Mouse (Mus musculus): ENCODE measurements at regions not wholly inside any gene's neighbourhood (a gene's known extent, or its start where the extent isn't known, plus 50 kb on each side); places are given as distances from the start of the nearest gene placed in this dataset. TPM values are rescaled to one million over a fixed set of nuclear protein-coding genes. Genes with fewer than 3 reads are reported as not detected.

- no peak overlapping the region for H3K4me3 ChIP-seq (ENCODE audit: low read length)
- H3K36me3 ChIP-seq (ENCODE audit: control insufficient read depth, insufficient read depth, low read length): no peaks in the 10 kb centered on the region
- no peak overlapping the region for H3K9ac ChIP-seq (ENCODE audit: low read depth, low read length)
- no peak overlapping the region for H3K4me2 ChIP-seq (ENCODE audit: low read depth, low read length)
- no peaks in the 10 kb centered on the region for H3K27me3 ChIP-seq (replicated peaks; ENCODE audit: control insufficient read depth, insufficient read depth, low read length)
- no peaks in the 10 kb centered on the region for H3K9me3 ChIP-seq (ENCODE audit: control insufficient read depth, low read length)
- H3K4me1 ChIP-seq (ENCODE audit: control insufficient read depth, insufficient read depth, low read length): peaks cover 21% of the 10 kb centered on the region
- ATAC-seq: peak; percentile 31; the same call in 1 of the 2 replicates
- 40% methylated on average over 11 of the region's 11 CpGs for WGBS
- no peak overlapping the region for H3K27ac ChIP-seq (ENCODE audit: low read length)
Observed at GRCm38 (mm10) chr11:21033823-21034401, 57.2 kb upstream of the Peli1 start.

- no peak for ATAC-seq
- Histone ChIP-seq H3K9ac (ENCODE audit: low read depth, low read length) (no peak overlapping the region), H3K9me3 (ENCODE audit: control insufficient read depth, low read length) (no peaks in the 10 kb centered on the region), H3K4me1 (ENCODE audit: control insufficient read depth, insufficient read depth, low read length) (peaks cover 21% of the 10 kb centered on the region), H3K4me3 (ENCODE audit: low read length) (no peak overlapping the region), H3K36me3 (ENCODE audit: control insufficient read depth, insufficient read depth, low read length) (no peaks in the 10 kb centered on the region), H3K27ac (ENCODE audit: low read length) (no peak overlapping the region), H3K27me3 (replicated peaks; ENCODE audit: control insufficient read depth, insufficient read depth, low read length) (no peaks in the 10 kb centered on the region), H3K4me2 (ENCODE audit: low read depth, low read length) (no peak overlapping the region)
- 54% methylated on average over 7 of the region's 7 CpGs for WGBS
Observed at GRCm38 (mm10) chr11:21036161-21036916, 54.8 kb upstream of the Peli1 start.

GRCm38 (mm10) chr11:21037267-21037906 lies 53.7 kb upstream of the Peli1 start:
- H3K27me3 ChIP-seq (replicated peaks; ENCODE audit: control insufficient read depth, insufficient read depth, low read length): no peaks in the 10 kb centered on the region
- 80% methylated on average over 6 of the region's 6 CpGs for WGBS
- peaks cover 21% of the 10 kb centered on the region for H3K4me1 ChIP-seq (ENCODE audit: control insufficient read depth, insufficient read depth, low read length)
- no peak overlapping the region for H3K27ac ChIP-seq (ENCODE audit: low read length)
- no peaks in the 10 kb centered on the region for H3K9me3 ChIP-seq (ENCODE audit: control insufficient read depth, low read length)
- no peak overlapping the region for H3K4me3 ChIP-seq (ENCODE audit: low read length)
- no peaks in the 10 kb centered on the region for H3K36me3 ChIP-seq (ENCODE audit: control insufficient read depth, insufficient read depth, low read length)
- H3K4me2 ChIP-seq (ENCODE audit: low read depth, low read length): no peak overlapping the region
- peak; percentile 55 for ATAC-seq
- no peak overlapping the region for H3K9ac ChIP-seq (ENCODE audit: low read depth, low read length)

- H3K4me1 ChIP-seq (ENCODE audit: control insufficient read depth, insufficient read depth, low read length): peaks cover 8% of the 10 kb centered on the region
- no peaks in the 10 kb centered on the region for H3K27me3 ChIP-seq (replicated peaks; ENCODE audit: control insufficient read depth, insufficient read depth, low read length)
- H3K36me3 ChIP-seq (ENCODE audit: control insufficient read depth, insufficient read depth, low read length): no peaks in the 10 kb centered on the region
- no peak overlapping the region for H3K9ac ChIP-seq (ENCODE audit: low read depth, low read length)
- 81% methylated on average over 5 of the region's 5 CpGs for whole genome bisulfite sequencing
- no peak for ATAC-seq
- no peaks in the 10 kb centered on the region for H3K9me3 ChIP-seq (ENCODE audit: control insufficient read depth, low read length)
- no peak overlapping the region for H3K4me3 ChIP-seq (ENCODE audit: low read length)
- H3K4me2 ChIP-seq (ENCODE audit: low read depth, low read length): no peak overlapping the region
- no peak overlapping the region for H3K27ac ChIP-seq (ENCODE audit: low read length)
Observed at GRCm38 (mm10) chr11:21041201-21041600, 49.9 kb upstream of the Peli1 start.

Small RNAs in the stretch of these regions (microRNA-seq; reads per million reads assigned to microRNA genes)
- not detected for gene Gm23681
